Comparison of ENCODE assay signal across 8 mouse cellular contexts in the genomic region with DNA sequence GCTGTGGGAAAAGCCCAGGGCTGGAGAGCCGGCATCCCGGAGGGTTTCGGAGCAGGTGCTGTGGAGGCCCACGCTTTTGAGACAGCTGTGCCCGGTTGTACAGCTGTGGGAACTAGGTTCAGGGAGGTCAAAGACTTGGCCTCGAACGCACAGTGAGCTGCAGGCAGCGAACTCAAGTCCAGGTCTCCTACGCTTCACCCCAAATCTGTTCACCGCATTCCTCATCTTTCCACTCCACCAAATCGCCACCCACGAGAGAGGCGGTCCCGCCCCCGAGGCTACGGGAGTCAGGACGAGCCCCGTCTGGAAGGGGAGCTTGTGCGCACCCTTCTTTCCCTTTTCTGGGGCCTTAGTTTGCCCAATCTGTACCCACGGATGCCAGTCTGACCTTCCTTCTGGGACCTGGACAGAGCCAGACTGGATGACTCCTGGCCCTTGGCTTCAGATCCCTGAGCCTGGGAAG. TPM values are rescaled to one million over a fixed set of nuclear protein-coding genes. Genes with fewer than 3 reads are reported as not detected.
DNase-seq lines count a peak whose midpoint lies in the region; ATAC-seq and TF ChIP-seq lines count a peak whose summit lies in the region.

No protein-coding gene starts in this region.

- H3K27me3 ChIP-seq in MEL (ENCODE audit: control insufficient read depth in 1 of 2, insufficient read depth in 2 of 2, low read length in 2 of 2): no peaks in the 10 kb centered on the region
- H3K27me3 ChIP-seq in hindbrain, embryonic 11.5 days (ENCODE audit: control insufficient read depth, insufficient read depth, low read length): no peaks in the 10 kb centered on the region
- H3K27me3 ChIP-seq in liver, embryonic 12.5 days (replicated peaks): no peaks in the 10 kb centered on the region

- DNase-seq in layer of hippocampus, adult 11-12 months (ENCODE audit: low spot score): peak; percentile 58
- no peak for DNase-seq in layer of hippocampus, adult 9-10 months (ENCODE audit: low spot score)
- no peak for DNase-seq in MEL (ENCODE audit: low read depth, low spot score)
- peak; percentile 41 for DNase-seq in embryo, embryonic 11 days
- peak; percentile 52 for DNase-seq in hindbrain, embryonic 11.5 days (ENCODE audit: low spot score)
- DNase-seq in T-cell, adult 2 months (ENCODE audit: low spot score): no peak

- no peaks in the 10 kb centered on the region for H3K9me3 ChIP-seq in MEL (replicated peaks; ENCODE audit: insufficient read depth, low read length)
- H3K9me3 ChIP-seq in hindbrain, embryonic 11.5 days (ENCODE audit: control insufficient read depth, low read length): no peaks in the 10 kb centered on the region
- no peaks in the 10 kb centered on the region for H3K9me3 ChIP-seq in liver, embryonic 12.5 days (replicated peaks)

- WGBS in hindbrain, embryonic 11.5 days: under 1% methylated on average over 20 of the region's 20 CpGs
- under 1% methylated on average over 20 of the region's 20 CpGs for WGBS in liver, embryonic 12.5 days (ENCODE audit: insufficient replicate concordance)

- peak overlapping the region; percentile 89 for H3K4me2 ChIP-seq in hindbrain, embryonic 11.5 days (replicated peaks; ENCODE audit: low read depth, low read length)
- peak overlapping the region; percentile 98 for H3K4me2 ChIP-seq in liver, embryonic 12.5 days

- no peak for TF ChIP-seq RAD21 in MEL (IDR thresholded peaks at IDR 0.05; ENCODE audit: low read depth, low read length)

- TF ChIP-seq CTCF in MEL (IDR thresholded peaks at IDR 0.05 in 2 of 3, conservative IDR thresholded peaks at IDR 0.05 in 1 of 3; ENCODE audit: control insufficient read depth in 1 of 3, insufficient read depth in 1 of 3, low read depth in 2 of 3, low read length in 3 of 3, poor library complexity in 1 of 3, severe bottlenecking in 1 of 3): no peak

- peaks cover 6 to 12% of the 10 kb centered on the region in 2 experiments for H3K4me1 ChIP-seq in MEL (ENCODE audit: control insufficient read depth in 1 of 2, insufficient read depth in 2 of 2, low read length in 2 of 2)
- no peaks in the 10 kb centered on the region for H3K4me1 ChIP-seq in hindbrain, embryonic 11.5 days (replicated peaks; ENCODE audit: control insufficient read depth, insufficient read depth, low read length)
- peaks cover 39% of the 10 kb centered on the region for H3K4me1 ChIP-seq in liver, embryonic 12.5 days

- TF ChIP-seq EP300 in MEL (IDR thresholded peaks at IDR 0.05; ENCODE audit: low read depth in 1 of 2, low read length in 2 of 2): no peak

- ATAC-seq in hindbrain, embryonic 11.5 days (ENCODE audit: low FRiP score): peak; percentile 52
- peak; percentile 41 for ATAC-seq in liver, embryonic 12.5 days
- peak; percentile 32 for ATAC-seq in monocyte, adult 5-6 weeks (replicated peaks; ENCODE audit: insufficient number of reproducible peaks, low FRiP score, low TSS enrichment, poor library complexity, severe bottlenecking)

- H3K4me3 ChIP-seq in MEL (ENCODE audit: control insufficient read depth in 1 of 2, insufficient read depth in 1 of 2, low read depth in 2 of 2, low read length in 2 of 2): peak overlapping the region; percentile 69 to 94
- H3K4me3 ChIP-seq in hindbrain, embryonic 11.5 days (ENCODE audit: low read depth, low read length): peak overlapping the region; percentile 87
- peak overlapping the region; percentile 81 for H3K4me3 ChIP-seq in liver, embryonic 12.5 days

- no peak for TF ChIP-seq POLR2A in MEL (IDR thresholded peaks at IDR 0.05; ENCODE audit: control insufficient read depth in 1 of 2, insufficient read depth in 1 of 2, low read depth in 1 of 2, low read length in 2 of 2, poor library complexity in 1 of 2)

- H3K79me2 ChIP-seq in MEL (ENCODE audit: control insufficient read depth, insufficient read depth, low read length, poor library complexity): peaks cover 15% of the 10 kb centered on the region

- H3K9ac ChIP-seq in MEL (ENCODE audit: control insufficient read depth, low read depth, low read length, poor library complexity, severe bottlenecking): peak overlapping the region; percentile 75
- H3K9ac ChIP-seq in hindbrain, embryonic 11.5 days (ENCODE audit: low read depth, low read length): peak overlapping the region; percentile 84
- peak overlapping the region; percentile 81 for H3K9ac ChIP-seq in liver, embryonic 12.5 days

- peak overlapping the region; percentile 43 for H3K27ac ChIP-seq in MEL (ENCODE audit: control insufficient read depth, low read depth, low read length)
- peak overlapping the region; percentile 85 for H3K27ac ChIP-seq in hindbrain, embryonic 11.5 days (ENCODE audit: low read depth, low read length)
- peak overlapping the region; percentile 86 for H3K27ac ChIP-seq in liver, embryonic 12.5 days

- peaks cover 0 to 17% of the 10 kb centered on the region in 2 experiments; a peak in 2 of 4 replicates for H3K36me3 ChIP-seq in MEL (ENCODE audit: control insufficient read depth in 1 of 2, insufficient read depth in 2 of 2, low read length in 2 of 2)
- no peaks in the 10 kb centered on the region for H3K36me3 ChIP-seq in hindbrain, embryonic 11.5 days (ENCODE audit: control insufficient read depth, insufficient read depth, low read length)
- peaks cover 17% of the 10 kb centered on the region for H3K36me3 ChIP-seq in liver, embryonic 12.5 days

TF ChIP-seq in MEL, 35 proteins besides CTCF, POLR2A, EP300 and RAD21:
- TF ChIP-seq ZKSCAN1 (IDR thresholded peaks at IDR 0.05; ENCODE audit: low read depth, low read length) (no peak), POLR2AphosphoS2 (IDR thresholded peaks at IDR 0.05; ENCODE audit: low read length) (no peak), GATA1 (IDR thresholded peaks at IDR 0.05; ENCODE audit: low read depth, low read length) (no peak), CHD2 (IDR thresholded peaks at IDR 0.05; ENCODE audit: low read length) (no peak), GABPA (IDR thresholded peaks at IDR 0.05; ENCODE audit: low read depth, low read length) (no peak)

RNA-seq across cellular contexts. Expression of gene Rnf185, which starts 0.4 kb away (rescaled TPM):
- 9.5 and 9.9 TPM in 2 replicates for total RNA-seq in MEL (2012; rRNA removed)
- polyA plus RNA-seq in MEL (2012; ENCODE audit: insufficient read depth in 1 of 2, insufficient read length in 2 of 2, low read depth in 1 of 2, low replicate concordance in 2 of 2, missing spikeins in 1 of 2): 10 to 100 TPM in 1 of 2 experiments, not detected in 1; 13.8 TPM
- 51.4 and 52.3 TPM in 2 replicates for polyA plus RNA-seq in hindbrain, embryonic 11.5 days (2014; fragmentation: Nextera tagmentation; extraction: Ambion mirVana)
- polyA plus RNA-seq in liver, embryonic 12.5 days (2016; fragmentation: Nextera tagmentation; extraction: Ambion mirVana): 9.4 and 9.6 TPM in 2 replicates
- 14.4 to 15.7 TPM (median 14.5 TPM) in 3 replicates for total RNA-seq in monocyte, adult 5-6 weeks (2017)

RNA-seq across cellular contexts. Expression of gene Pla2g3, which starts 36.4 kb away (rescaled TPM):
- 0.15 and 0.29 TPM in 2 replicates for total RNA-seq in MEL (2012; rRNA removed)
- polyA plus RNA-seq in MEL (2012; ENCODE audit: insufficient read depth in 1 of 2, insufficient read length in 2 of 2, low read depth in 1 of 2, low replicate concordance in 2 of 2, missing spikeins in 1 of 2): under 1 TPM in 1 of 2 experiments, not detected in 1; 0.39 TPM
- polyA plus RNA-seq in hindbrain, embryonic 11.5 days (2014; fragmentation: Nextera tagmentation; extraction: Ambion mirVana): 0.60 and 0.86 TPM in 2 replicates
- polyA plus RNA-seq in liver, embryonic 12.5 days (2016; fragmentation: Nextera tagmentation; extraction: Ambion mirVana): 0.06 and 0.24 TPM in 2 replicates
- total RNA-seq in monocyte, adult 5-6 weeks (2017): 0.29 to 3.8 TPM in 2 of 3 replicates, not detected in the other

RNA-seq across cellular contexts. Expression of gene Limk2, which starts 42.7 kb away (rescaled TPM):
- 19.6 and 21.9 TPM in 2 replicates for total RNA-seq in MEL (2012; rRNA removed)
- 10 to 100 TPM in 1 of 2 experiments, not detected in 1; 29.1 TPM for polyA plus RNA-seq in MEL (2012; ENCODE audit: insufficient read depth in 1 of 2, insufficient read length in 2 of 2, low read depth in 1 of 2, low replicate concordance in 2 of 2, missing spikeins in 1 of 2)
- polyA plus RNA-seq in hindbrain, embryonic 11.5 days (2014; fragmentation: Nextera tagmentation; extraction: Ambion mirVana): 74.8 and 75.0 TPM in 2 replicates
- polyA plus RNA-seq in liver, embryonic 12.5 days (2016; fragmentation: Nextera tagmentation; extraction: Ambion mirVana): 15.0 and 16.1 TPM in 2 replicates
- 19.9 to 43.2 TPM (median 21.4 TPM) in 3 replicates for total RNA-seq in monocyte, adult 5-6 weeks (2017)

RNA-seq across cellular contexts. Expression of gene Inpp5j, which starts 52.9 kb away (rescaled TPM):
- total RNA-seq in MEL (2012; rRNA removed): 0.23 TPM in 2 replicates
- 1 to 10 TPM in 1 of 2 experiments, not detected in 1; 2.9 TPM for polyA plus RNA-seq in MEL (2012; ENCODE audit: insufficient read depth in 1 of 2, insufficient read length in 2 of 2, low read depth in 1 of 2, low replicate concordance in 2 of 2, missing spikeins in 1 of 2)
- 0.09 and 0.29 TPM in 2 replicates for polyA plus RNA-seq in hindbrain, embryonic 11.5 days (2014; fragmentation: Nextera tagmentation; extraction: Ambion mirVana)
- polyA plus RNA-seq in liver, embryonic 12.5 days (2016; fragmentation: Nextera tagmentation; extraction: Ambion mirVana): 0.17 and 0.36 TPM in 2 replicates
- total RNA-seq in monocyte, adult 5-6 weeks (2017): 0.68 to 5.5 TPM (median 2.3 TPM) in 3 replicates

Comparison
In these comparisons a context has a peak if more than half of its experiments do, and no peak if none do; other contexts are left out.
1. DNase-seq: peak in layer of hippocampus, adult 11-12 months (single experiment), embryo, embryonic 11 days (single experiment) and hindbrain, embryonic 11.5 days (single experiment); none in layer of hippocampus, adult 9-10 months (single experiment), MEL (single experiment) and T-cell, adult 2 months (single experiment).
2. Peak in every context shown above with its lines, with median percentiles within 50 percentile points of each other: H3K27ac ChIP-seq, H3K4me3 ChIP-seq, H3K9ac ChIP-seq and ATAC-seq.